ENCODE assay signal across 9 mouse cellular contexts in the genomic region with DNA sequence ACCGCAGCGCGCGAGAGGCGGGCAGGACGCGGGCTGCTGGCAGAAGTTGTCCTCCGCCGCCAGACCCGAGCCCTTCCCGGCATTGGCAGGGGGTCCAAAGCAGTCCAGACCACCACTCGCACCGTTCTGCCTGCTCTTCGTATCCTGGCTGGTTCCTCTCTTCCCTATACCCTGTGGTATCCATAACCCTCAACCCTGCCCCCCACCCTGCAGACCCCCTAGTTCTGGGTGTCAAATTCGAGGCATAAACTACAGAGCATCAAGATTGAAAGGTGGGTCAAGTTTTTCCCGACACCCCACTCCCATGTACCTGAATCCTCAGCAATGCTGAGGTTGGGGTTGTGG. TPM values are rescaled to one million over a fixed set of nuclear protein-coding genes. Genes with fewer than 3 reads are reported as not detected.
DNase-seq lines count a peak whose midpoint lies in the region; ATAC-seq and TF ChIP-seq lines count a peak whose summit lies in the region.
"Had no signal": no experiment of that assay in that cellular context is flagged by ENCODE, and none has a peak within 500 bp of the region (broad histone marks: within the 10 kb centered on the region; RNA-seq: fewer than 3 reads in every experiment).

No protein-coding gene starts in this region.

- H3K9ac ChIP-seq in heart, embryonic 16.5 days (ENCODE audit: low read length): no peak overlapping the region
- H3K9ac ChIP-seq in embryonic facial prominence, embryonic 11.5 days (replicated peaks; ENCODE audit: low read length): peak overlapping the region; percentile 25; the same call in 1 of the 2 replicates
- H3K9ac ChIP-seq in hindbrain, embryonic 16.5 days (ENCODE audit: low read depth, low read length): peak overlapping the region; percentile 87
- H3K9ac ChIP-seq in midbrain, embryonic 13.5 days (replicated peaks): peak overlapping the region; percentile 80

- no peaks in the 10 kb centered on the region for H3K36me3 ChIP-seq in heart, embryonic 16.5 days (ENCODE audit: control insufficient read depth, insufficient read depth)
- no peaks in the 10 kb centered on the region for H3K36me3 ChIP-seq in embryonic facial prominence, embryonic 11.5 days (replicated peaks; ENCODE audit: control insufficient read depth, insufficient read depth, low read depth, low read length)
- H3K36me3 ChIP-seq in hindbrain, embryonic 16.5 days (ENCODE audit: control insufficient read depth, insufficient read depth, low read length): no peaks in the 10 kb centered on the region
- H3K36me3 ChIP-seq in midbrain, embryonic 13.5 days: no peaks in the 10 kb centered on the region
- no peaks in the 10 kb centered on the region for H3K36me3 ChIP-seq in kidney, adult 2 months (ENCODE audit: control insufficient read depth, insufficient read depth, low read length)

- H3K4me3 ChIP-seq in heart, embryonic 16.5 days (ENCODE audit: low read length): peak overlapping the region; percentile 19; the same call in 1 of the 2 replicates
- peak overlapping the region; percentile 31 for H3K4me3 ChIP-seq in embryonic facial prominence, embryonic 11.5 days (ENCODE audit: low read depth, low read length)
- peak overlapping the region; percentile 72 for H3K4me3 ChIP-seq in hindbrain, embryonic 16.5 days (ENCODE audit: low read length)
- peak overlapping the region; percentile 71 for H3K4me3 ChIP-seq in midbrain, embryonic 13.5 days (replicated peaks)
- no peak overlapping the region for H3K4me3 ChIP-seq in kidney, adult 2 months (ENCODE audit: insufficient read depth, low read depth, low read length)

- no peak overlapping the region for H3K27ac ChIP-seq in heart, embryonic 16.5 days (ENCODE audit: low read length)
- H3K27ac ChIP-seq in embryonic facial prominence, embryonic 11.5 days (replicated peaks; ENCODE audit: low read depth, low read length): no peak overlapping the region
- H3K27ac ChIP-seq in hindbrain, embryonic 16.5 days (ENCODE audit: low read depth, low read length): peak overlapping the region; percentile 59; the same call in 1 of the 2 replicates
- H3K27ac ChIP-seq in midbrain, embryonic 13.5 days: no peak overlapping the region
- no peak overlapping the region for H3K27ac ChIP-seq in kidney, adult 2 months (ENCODE audit: insufficient read depth, low read depth, low read length)

- H3K4me1 ChIP-seq in heart, embryonic 16.5 days (ENCODE audit: control insufficient read depth, insufficient read depth, low read length): no peaks in the 10 kb centered on the region; the same call in 1 of the 2 replicates
- no peaks in the 10 kb centered on the region for H3K4me1 ChIP-seq in embryonic facial prominence, embryonic 11.5 days (ENCODE audit: control insufficient read depth, insufficient read depth, low read length)
- H3K4me1 ChIP-seq in hindbrain, embryonic 16.5 days (ENCODE audit: control insufficient read depth, insufficient read depth, low read depth, low read length): peaks cover 2% of the 10 kb centered on the region; the same call in 1 of the 2 replicates
- H3K4me1 ChIP-seq in midbrain, embryonic 13.5 days (replicated peaks): peaks cover 10% of the 10 kb centered on the region
- no peaks in the 10 kb centered on the region for H3K4me1 ChIP-seq in kidney, adult 2 months (ENCODE audit: control insufficient read depth, insufficient read depth, low read length)

- DNase-seq in heart, adult 9 months (ENCODE audit: low spot score in 2 of 2): no peak
- DNase-seq in embryonic facial prominence, embryonic 11.5 days (ENCODE audit: low spot score): no peak
- DNase-seq in embryo, embryonic 10.5 days (ENCODE audit: low spot score): no peak
- no peak for DNase-seq in layer of hippocampus, adult 18-20 months (ENCODE audit: low spot score in 2 of 2)
- DNase-seq in kidney, adult 2 months: no peak
- DNase-seq: adrenal gland, adult 8-10 months had no signal

- H3K9me3 ChIP-seq in heart, embryonic 16.5 days (replicated peaks; ENCODE audit: control insufficient read depth, low read length): no peaks in the 10 kb centered on the region
- no peaks in the 10 kb centered on the region for H3K9me3 ChIP-seq in embryonic facial prominence, embryonic 11.5 days (replicated peaks; ENCODE audit: control insufficient read depth, low read length)
- no peaks in the 10 kb centered on the region for H3K9me3 ChIP-seq in hindbrain, embryonic 16.5 days (ENCODE audit: control insufficient read depth, low read length)
- H3K9me3 ChIP-seq in midbrain, embryonic 13.5 days: no peaks in the 10 kb centered on the region

- no peak overlapping the region; the same call in 1 of the 2 replicates for H3K4me2 ChIP-seq in heart, embryonic 16.5 days (ENCODE audit: low read depth, low read length)
- peak overlapping the region; percentile 58 for H3K4me2 ChIP-seq in embryonic facial prominence, embryonic 11.5 days (ENCODE audit: low read depth, low read length)
- peak overlapping the region; percentile 57 for H3K4me2 ChIP-seq in hindbrain, embryonic 16.5 days (ENCODE audit: low read length)
- peak overlapping the region; percentile 79 for H3K4me2 ChIP-seq in midbrain, embryonic 13.5 days (replicated peaks)

- TF ChIP-seq CTCF in kidney, adult 2 months (conservative IDR thresholded peaks at IDR 0.05; ENCODE audit: insufficient read depth, insufficient read length, low read depth, low read length): no peak

- no peak for ATAC-seq in heart, embryonic 16.5 days (replicated peaks; ENCODE audit: extremely low read depth, insufficient read depth, low FRiP score)
- no peak for ATAC-seq in embryonic facial prominence, embryonic 11.5 days (replicated peaks; ENCODE audit: insufficient number of reproducible peaks, low FRiP score, low TSS enrichment, low read depth)
- no peak; the same call in 1 of the 2 replicates for ATAC-seq in hindbrain, embryonic 16.5 days
- ATAC-seq in midbrain, embryonic 13.5 days: no peak

- H3K27me3 ChIP-seq in heart, embryonic 16.5 days (ENCODE audit: control insufficient read depth, insufficient read depth, low read length): peaks cover 30% of the 10 kb centered on the region
- H3K27me3 ChIP-seq in embryonic facial prominence, embryonic 11.5 days (ENCODE audit: control insufficient read depth, insufficient read depth, low read length): peaks cover 20% of the 10 kb centered on the region
- H3K27me3 ChIP-seq in hindbrain, embryonic 16.5 days (replicated peaks; ENCODE audit: control insufficient read depth, insufficient read depth, low read length): peaks cover 4% of the 10 kb centered on the region
- H3K27me3 ChIP-seq in midbrain, embryonic 13.5 days: peaks cover 32% of the 10 kb centered on the region
- H3K27me3 ChIP-seq in kidney, adult 2 months (replicated peaks; ENCODE audit: control insufficient read depth, insufficient read depth, low read length): no peaks in the 10 kb centered on the region; the same call in 1 of the 2 replicates

- TF ChIP-seq POLR2A in kidney, adult 2 months (IDR thresholded peaks at IDR 0.05; ENCODE audit: low read depth, low read length): no peak

- 3% methylated on average over 16 of the region's 16 CpGs for WGBS in heart, embryonic 16.5 days
- WGBS in embryonic facial prominence, embryonic 11.5 days: 10% methylated on average over 6 of the region's 16 CpGs
- 2% methylated on average over 16 of the region's 16 CpGs for WGBS in hindbrain, embryonic 16.5 days
- 2% methylated on average over 16 of the region's 16 CpGs for WGBS in midbrain, embryonic 13.5 days
- 5% methylated on average over 11 of the region's 16 CpGs for whole genome bisulfite sequencing in kidney, adult 2 months

RNA-seq across cellular contexts. Expression of a gene that starts 0.5 kb away (rescaled TPM):
- polyA plus RNA-seq in heart, embryonic 16.5 days (2015; fragmentation: Nextera tagmentation; extraction: Ambion mirVana): 0.26 and 0.34 TPM in 2 replicates
- 0.71 and 0.74 TPM in 2 replicates for polyA plus RNA-seq in embryonic facial prominence, embryonic 11.5 days (2014; fragmentation: Nextera tagmentation; extraction: Ambion mirVana)
- 2.5 and 2.9 TPM in 2 replicates for polyA plus RNA-seq in hindbrain, embryonic 16.5 days (2015; fragmentation: Nextera tagmentation; extraction: Ambion mirVana)
- 1.7 and 1.8 TPM in 2 replicates for polyA plus RNA-seq in midbrain, embryonic 13.5 days (2015; fragmentation: Nextera tagmentation; extraction: Ambion mirVana)
- total RNA-seq in layer of hippocampus, adult 18-20 months (2021): 10 to 100 TPM; 26.5 to 27.8 TPM
- 0.13 and 0.18 TPM in 2 replicates for polyA plus RNA-seq in kidney, adult 2 months (2012; rRNA removed)

RNA-seq across cellular contexts. Expression of a gene that starts 9.2 kb away (rescaled TPM):
- 2.0 and 3.0 TPM in 2 replicates for polyA plus RNA-seq in heart, embryonic 16.5 days (2015; fragmentation: Nextera tagmentation; extraction: Ambion mirVana)
- polyA plus RNA-seq in embryonic facial prominence, embryonic 11.5 days (2014; fragmentation: Nextera tagmentation; extraction: Ambion mirVana): 1.1 and 1.5 TPM in 2 replicates
- 13.7 and 15.0 TPM in 2 replicates for polyA plus RNA-seq in hindbrain, embryonic 16.5 days (2015; fragmentation: Nextera tagmentation; extraction: Ambion mirVana)
- polyA plus RNA-seq in midbrain, embryonic 13.5 days (2015; fragmentation: Nextera tagmentation; extraction: Ambion mirVana): 7.3 and 10.4 TPM in 2 replicates
- total RNA-seq in layer of hippocampus, adult 18-20 months (2021): 100 to 1,000 TPM; 125 to 142 TPM
- polyA plus RNA-seq in kidney, adult 2 months (2012; rRNA removed): 24.9 and 29.4 TPM in 2 replicates

RNA-seq across cellular contexts. Expression of a gene that starts 29.4 kb away (rescaled TPM):
- polyA plus RNA-seq in heart, embryonic 16.5 days (2015; fragmentation: Nextera tagmentation; extraction: Ambion mirVana): 63.0 and 73.4 TPM in 2 replicates
- polyA plus RNA-seq in embryonic facial prominence, embryonic 11.5 days (2014; fragmentation: Nextera tagmentation; extraction: Ambion mirVana): 10.8 and 11.2 TPM in 2 replicates
- polyA plus RNA-seq in hindbrain, embryonic 16.5 days (2015; fragmentation: Nextera tagmentation; extraction: Ambion mirVana): 18.7 and 22.7 TPM in 2 replicates
- 12.7 and 14.2 TPM in 2 replicates for polyA plus RNA-seq in midbrain, embryonic 13.5 days (2015; fragmentation: Nextera tagmentation; extraction: Ambion mirVana)
- total RNA-seq in layer of hippocampus, adult 18-20 months (2021): 10 to 100 TPM; 73.7 to 73.9 TPM
- 115 and 119 TPM in 2 replicates for polyA plus RNA-seq in kidney, adult 2 months (2012; rRNA removed)
